Mouse (Mus musculus) fat pad, adult 2 months (tissue): ENCODE results near the gene Rbfox3.

ENCODE experiments used
- DNase-seq: peaks from one replicate; pipeline ENCODE4 v3.0.0-alpha.2; 2011; ENCODE audit warnings: low read depth, low spot score; ENCODE audit errors: extremely low read depth

Rbfox3 gene

DNA sequence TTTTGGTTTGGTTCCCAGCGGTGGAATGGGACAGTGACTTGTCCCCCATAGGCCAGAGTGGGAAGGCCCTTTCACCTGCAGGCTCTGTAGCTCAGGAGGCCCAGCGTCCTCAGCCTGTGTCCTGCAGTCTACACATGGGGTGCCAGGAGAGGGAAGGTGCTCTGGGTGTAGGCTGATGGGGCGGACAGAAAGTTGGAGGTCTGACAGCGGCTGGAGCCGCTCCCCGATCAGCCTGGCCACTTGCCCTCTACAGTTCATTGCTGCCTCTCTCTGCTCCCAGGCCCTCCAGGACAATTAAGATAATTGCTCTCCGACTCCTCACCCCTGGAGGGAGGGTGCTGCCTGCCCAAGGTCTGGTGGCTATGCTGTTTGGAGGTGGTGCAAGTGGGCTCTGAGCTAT, 392.7 kb downstream of the Rbfox3 start:
- DNase-seq: no peak

- DNase-seq: no peak
Observed at GRCm38 (mm10) chr11:118517924-118518323, 393.5 kb downstream of the Rbfox3 start.

DNA sequence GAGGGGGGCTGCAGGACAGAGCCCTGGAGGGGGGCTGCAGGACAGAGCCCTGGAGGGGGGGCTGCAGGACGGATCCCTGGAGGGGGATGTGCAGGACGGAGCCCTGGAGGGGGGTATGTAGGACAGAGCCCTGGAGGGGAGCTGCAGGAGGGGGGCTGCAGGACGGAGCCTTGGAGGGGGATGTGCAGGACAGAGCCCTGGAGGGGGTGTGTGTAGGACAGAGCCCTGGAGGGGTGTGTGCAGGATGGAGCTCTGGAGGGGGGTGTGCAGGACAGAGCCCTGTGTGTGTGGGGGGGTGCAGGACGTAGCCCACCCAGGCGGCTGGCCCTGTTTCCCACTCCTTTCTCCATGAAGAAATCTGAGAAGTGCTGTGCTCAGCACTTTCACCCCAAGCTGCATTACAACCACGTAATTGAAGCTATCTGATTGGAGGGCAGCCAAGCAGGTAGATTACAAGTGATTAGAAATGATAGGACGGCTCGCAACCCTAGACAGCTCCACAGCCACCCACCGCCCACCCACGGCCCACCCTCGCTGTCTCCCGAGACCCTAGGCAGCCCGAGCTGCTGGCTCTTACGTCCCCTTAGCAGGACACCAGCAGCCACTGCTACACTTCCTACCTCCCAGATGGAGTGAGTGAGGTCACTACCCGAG, 399.0 kb downstream of the Rbfox3 start:
- no peak for DNase-seq

DNA sequence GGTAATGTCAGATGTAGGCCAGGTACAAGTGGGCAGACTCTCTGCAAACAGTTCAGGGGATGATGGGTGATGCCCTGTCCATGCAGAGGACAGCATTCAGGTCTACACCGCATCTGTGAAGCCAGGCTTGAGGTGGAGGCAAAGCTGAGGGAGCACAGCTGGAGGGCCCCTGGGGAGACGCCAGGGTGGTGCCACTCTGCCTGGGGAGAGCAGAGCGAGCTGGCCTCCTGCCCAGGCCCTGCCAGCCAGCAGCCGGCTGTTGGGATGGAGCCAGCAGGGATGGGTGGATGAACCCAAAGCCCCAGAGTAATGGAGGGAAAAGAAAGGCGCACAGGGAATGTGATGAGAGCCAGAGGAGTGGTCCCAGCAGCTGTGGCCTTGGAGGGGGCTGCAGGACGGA, 399.5 kb downstream of the Rbfox3 start:
- DNase-seq: no peak

- no peak for DNase-seq
Observed at GRCm38 (mm10) chr11:118508341-118508740, 403.1 kb downstream of the Rbfox3 start.

- no peak for DNase-seq
Observed at GRCm38 (mm10) chr11:118507904-118508303, 403.5 kb downstream of the Rbfox3 start.

- no peak for DNase-seq
Observed at GRCm38 (mm10) chr11:118507095-118507494, 404.3 kb downstream of the Rbfox3 start.

DNA sequence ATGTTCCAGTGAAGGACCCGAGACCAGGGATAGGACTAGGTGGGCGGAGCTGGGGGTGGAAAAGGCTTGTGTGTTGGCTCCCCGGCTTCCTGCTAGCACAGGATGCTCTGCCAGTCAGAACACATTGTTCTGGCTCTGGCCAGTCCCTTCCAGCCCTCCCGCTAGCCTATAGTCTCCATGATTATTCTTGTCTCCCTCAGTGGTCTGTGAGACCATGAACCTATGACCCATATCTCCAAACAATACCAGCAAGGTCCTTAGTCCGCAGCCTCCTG, 407.3 kb downstream of the Rbfox3 start:
- no peak for DNase-seq

DNA sequence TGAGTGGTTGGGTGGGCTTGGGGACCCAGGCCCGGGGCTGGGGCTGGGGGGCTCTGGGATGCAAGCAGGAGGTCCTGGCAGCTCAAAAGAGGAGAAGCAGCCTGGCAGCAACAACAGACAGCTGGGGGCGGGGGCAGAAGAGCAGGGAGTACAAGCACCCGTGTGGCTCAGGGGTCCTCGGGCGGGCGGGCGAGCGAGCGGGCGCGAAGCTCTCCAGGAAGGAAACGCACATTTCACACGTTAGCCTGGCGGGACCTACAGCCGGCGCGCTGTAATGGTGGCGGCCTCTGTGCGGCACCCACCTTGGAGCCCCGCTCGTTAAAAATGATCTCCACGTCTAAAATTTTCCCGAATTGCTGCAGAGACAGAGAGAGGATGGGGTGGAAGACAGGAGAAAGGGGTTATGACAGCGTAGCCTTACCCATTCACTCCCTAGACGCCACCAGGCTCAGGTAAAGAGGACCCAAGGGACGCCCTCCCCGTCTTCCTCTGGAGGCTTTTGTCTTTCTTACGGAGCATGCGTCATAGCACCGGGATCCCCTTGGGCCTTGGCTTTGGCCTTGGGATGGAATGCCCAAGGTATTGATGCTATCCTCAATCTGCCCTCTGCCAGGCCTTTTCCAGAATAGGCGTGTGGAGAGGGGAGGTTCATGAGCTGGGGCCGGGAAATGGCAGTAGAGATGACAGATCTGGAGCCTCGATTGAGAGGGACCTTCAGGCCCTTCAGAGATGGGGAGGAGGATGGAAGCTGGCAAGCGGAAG, 407.8 kb downstream of the Rbfox3 start:
- DNase-seq: no peak

DNA sequence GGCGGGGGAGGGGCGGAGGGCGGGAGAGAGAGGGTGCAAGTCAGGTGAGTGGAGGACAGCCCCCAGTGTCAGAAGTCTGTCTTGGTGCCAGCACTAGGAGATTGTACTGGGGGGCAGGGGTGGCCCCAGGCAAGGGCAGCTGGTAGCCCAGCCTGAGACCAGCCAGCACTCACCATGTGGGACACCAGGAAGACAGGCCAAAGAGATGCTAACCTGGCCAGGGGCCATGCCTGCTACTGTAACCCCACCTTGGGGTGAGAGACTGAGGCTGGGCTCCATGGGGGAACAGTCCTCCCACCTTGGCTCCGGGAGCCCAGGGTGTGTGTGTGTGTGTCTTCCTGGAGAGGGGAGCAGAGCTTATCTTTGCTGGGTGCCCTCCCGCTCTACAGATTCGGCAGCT, 408.4 kb downstream of the Rbfox3 start:
- DNase-seq: no peak

DNA sequence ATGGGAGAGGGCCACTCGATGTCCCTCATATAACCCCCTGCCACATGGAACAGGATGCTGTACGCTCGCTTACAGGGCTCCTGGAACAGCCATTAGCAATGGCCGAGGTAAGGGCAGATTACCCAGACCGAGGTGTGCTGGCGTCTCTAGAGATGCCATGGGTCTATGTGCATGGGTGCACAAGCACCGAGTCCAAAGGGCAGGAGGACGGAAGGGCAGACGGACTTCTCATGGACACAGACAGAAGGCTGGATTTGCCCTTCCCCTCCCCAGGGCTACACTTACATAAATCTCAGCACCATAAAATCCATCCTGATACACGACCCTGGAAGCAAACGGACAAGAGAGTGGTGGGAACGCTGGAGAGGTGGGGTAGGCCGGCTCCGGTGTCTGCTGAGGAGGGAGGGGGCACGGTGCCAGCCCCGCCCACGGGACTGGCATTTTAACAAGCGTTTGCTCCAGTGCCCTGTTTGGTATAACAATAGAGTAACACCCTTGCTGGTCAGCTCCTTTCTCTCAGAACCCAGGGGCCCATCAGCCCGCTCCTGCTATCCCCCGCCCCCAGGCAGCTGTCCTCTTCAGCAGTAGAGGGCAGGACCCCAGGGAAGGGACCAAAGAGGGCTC, 415.2 kb downstream of the Rbfox3 start:
- DNase-seq: no peak

DNA sequence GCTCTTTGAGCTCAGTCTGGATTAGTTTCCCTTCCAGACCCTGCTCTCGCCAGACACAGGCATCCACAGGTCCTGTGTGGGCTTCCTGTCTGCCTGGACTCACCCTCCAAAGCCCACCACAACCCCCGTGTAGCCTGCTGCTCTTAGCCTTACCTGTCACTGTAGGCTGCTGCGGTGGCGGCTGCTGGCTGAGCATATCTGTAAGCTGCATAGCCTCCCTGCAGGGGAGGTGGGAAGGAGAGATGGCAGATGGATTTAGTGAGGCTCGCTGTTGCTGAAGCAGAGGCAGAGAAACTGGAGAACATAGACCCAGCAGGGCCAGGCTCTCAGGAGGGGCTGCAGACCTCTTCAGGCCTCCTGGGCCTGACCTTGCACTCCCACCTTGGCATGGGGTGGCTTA, 416.3 kb downstream of the Rbfox3 start:
- no peak for DNase-seq

GRCm38 (mm10) chr11:118494001-118494737, 417.2 kb downstream of the Rbfox3 start:
- DNase-seq: no peak

DNA sequence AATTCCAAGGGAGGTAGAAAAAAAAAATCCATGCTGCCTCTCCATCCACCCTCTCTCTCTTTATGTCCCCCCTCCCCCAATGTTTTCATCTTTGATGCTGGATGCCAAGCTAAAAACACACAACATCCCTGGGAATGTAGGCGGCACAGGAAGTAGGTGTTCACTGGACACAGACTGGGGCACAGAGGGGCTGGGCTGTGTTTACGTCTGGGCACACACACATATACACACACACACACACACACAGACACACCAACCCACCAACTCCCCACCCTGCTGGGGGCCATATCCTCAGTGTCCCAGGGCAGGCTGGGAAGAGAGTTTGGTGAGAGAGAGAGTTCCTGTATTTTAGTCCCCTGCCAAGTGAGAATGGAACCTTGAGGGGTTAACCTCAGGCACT, 417.9 kb downstream of the Rbfox3 start:
- DNase-seq: no peak

DNA sequence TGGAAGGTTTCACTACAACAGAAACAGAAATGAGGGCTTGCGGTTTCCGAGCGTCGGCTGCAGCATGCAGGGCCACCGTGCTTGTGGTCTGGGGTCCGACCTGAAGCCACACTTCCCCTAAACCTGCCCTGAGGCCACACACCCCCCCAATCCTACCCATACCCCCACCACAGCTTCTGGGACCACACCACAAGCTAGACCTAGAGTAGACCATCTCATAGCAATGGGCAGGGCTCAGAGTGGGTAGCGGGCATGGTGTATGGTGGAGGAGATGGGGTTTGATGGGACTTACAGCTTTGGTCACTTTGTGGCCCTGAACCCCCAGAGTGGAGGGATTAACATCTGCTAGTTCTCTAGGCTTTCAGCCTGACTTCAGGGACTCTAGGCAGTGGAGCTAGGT, 420.2 kb downstream of the Rbfox3 start:
- no peak for DNase-seq

DNA sequence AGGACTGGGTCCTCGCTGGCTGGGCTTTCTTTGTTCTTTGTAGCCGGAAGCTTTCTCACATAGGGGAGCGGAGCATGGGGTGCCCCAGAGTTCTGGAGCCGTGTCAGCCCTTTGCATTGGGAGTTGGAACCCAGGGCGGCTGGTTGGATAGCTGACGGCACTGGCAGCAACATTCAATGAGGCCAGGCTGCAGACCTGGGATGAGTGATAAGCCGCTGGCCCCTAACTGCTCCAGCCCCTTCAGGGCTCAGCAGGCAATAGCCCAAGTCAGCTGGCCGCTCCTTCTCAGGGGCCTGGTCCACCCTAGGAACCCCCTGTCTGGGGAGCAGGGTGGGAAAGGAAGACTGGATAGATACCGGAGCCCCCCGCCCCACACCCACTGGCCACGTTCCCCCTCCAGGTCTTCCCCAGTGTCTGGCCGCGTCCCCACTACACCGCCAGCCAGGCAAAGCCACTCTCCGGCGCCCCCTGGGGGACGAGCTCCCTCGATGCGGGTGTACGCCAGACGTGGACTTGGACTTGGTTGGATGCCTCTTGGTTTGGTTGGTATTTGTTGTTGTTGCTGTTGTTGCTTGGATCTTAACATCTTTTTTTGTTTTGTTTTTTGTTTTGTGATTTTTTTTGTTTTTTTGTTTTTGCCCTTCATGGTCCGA, 420.7 kb downstream of the Rbfox3 start:
- no peak for DNase-seq

GRCm38 (mm10) chr11:118488907-118489270, 422.5 kb downstream of the Rbfox3 start:
- no peak for DNase-seq

- no peak for DNase-seq
Observed at GRCm38 (mm10) chr11:118488191-118488906, 423.0 kb downstream of the Rbfox3 start.

DNA sequence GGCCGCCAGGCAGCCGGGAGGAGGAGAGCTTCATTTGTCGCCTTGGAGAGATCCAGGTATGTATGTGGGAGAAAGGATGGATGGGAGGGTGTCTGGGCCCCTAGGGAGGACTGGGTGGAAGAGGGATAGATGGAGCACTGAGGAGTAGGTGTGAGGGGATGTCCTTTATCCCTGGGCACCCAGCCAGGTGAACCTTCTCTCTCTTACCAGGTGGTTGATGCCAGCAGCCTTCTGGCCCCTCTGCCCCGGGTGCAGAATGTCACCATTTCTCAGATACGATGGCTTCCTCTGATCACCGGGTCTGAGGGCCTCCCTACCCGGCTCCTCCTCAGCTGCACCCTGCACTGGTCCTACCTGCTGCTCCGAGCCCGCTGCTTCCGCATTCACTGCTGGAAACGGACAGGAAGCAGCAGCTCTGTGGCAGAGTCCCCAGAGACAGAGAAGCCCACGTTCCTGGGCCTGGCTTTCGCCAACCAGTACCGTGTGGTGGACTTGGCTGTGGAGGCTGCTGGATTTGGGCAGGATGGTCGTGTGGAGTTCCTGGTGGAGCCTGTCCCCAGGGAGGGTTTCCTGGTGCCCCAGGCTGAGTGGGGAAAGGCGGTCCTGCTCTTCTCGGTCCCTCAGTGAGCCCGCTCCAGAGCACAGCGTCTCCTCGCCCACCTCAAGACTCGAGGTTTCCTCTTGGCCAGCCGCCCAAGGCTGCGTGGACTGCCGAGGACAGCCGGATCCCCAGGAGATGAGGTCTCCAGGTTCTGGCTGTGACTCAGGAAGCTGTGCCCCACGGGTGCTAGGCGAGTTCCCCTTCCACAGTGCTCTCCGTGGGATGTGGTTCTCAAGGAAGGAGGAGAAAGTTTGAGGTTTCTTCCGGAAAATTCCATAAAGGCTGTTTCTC, 424.3 kb downstream of the Rbfox3 start:
- no peak for DNase-seq

- no peak for DNase-seq
Observed at GRCm38 (mm10) chr11:118486281-118486680, 425.1 kb downstream of the Rbfox3 start.
